Mouse (Mus musculus) hindbrain, postnatal 0 days (tissue): ENCODE measurements at regions not wholly inside any gene's neighbourhood (a gene's known extent, or its start where the extent isn't known, plus 50 kb on each side); places are given as distances from the start of the nearest gene placed in this dataset.

Experiments used
- ATAC-seq: fragments of 200-750 bp; cut with Nextera tagmentation; 2 replicates; pipeline ENCODE4 v1.8.0; 2017; ENCODE audit warnings: mild to moderate bottlenecking, moderate TSS enrichment, moderate library complexity
- DNase-seq: peaks from one replicate; pipeline ENCODE4 v3.0.0-alpha.2; 2015; ENCODE audit warnings: low spot score
- H3K27ac ChIP-seq: fragments of 300-500 bp; sonication (generic); 2 replicates; pipeline ENCODE4 v1.5.1; 2014; ENCODE audit warnings: mild to moderate bottlenecking
- H3K27me3 ChIP-seq: fragments of 300-500 bp; sonication (generic); 2 replicates; pipeline ENCODE4 v1.6.1; 2014; ENCODE audit warnings: low read length, mixed read lengths; ENCODE audit not compliant: insufficient read depth
- H3K36me3 ChIP-seq: fragments of 300-500 bp; sonication (generic); 2 replicates; pipeline ENCODE4 v1.6.1; 2014; ENCODE audit warnings: low read length, mixed read lengths; ENCODE audit not compliant: insufficient read depth
- H3K4me1 ChIP-seq: fragments of 300-500 bp; sonication (generic); 2 replicates; pipeline ENCODE4 v1.6.1; 2014; ENCODE audit warnings: antibody characterized with exemption, low read length, mixed read lengths; ENCODE audit not compliant: insufficient read depth
- H3K4me2 ChIP-seq: fragments of 300-500 bp; sonication (generic); 2 replicates; pipeline ENCODE4 v1.6.1; 2014; ENCODE audit warnings: low read depth, mild to moderate bottlenecking, low read length, moderate library complexity, mixed read lengths
- H3K4me3 ChIP-seq: fragments of 300-500 bp; sonication (generic); 2 replicates; pipeline ENCODE4 v1.5.1; 2014; ENCODE audit warnings: low read length
- H3K9ac ChIP-seq: fragments of 300-500 bp; sonication (generic); replicated peaks from 2 replicates; pipeline ENCODE4 v1.6.1; 2014; ENCODE audit warnings: mild to moderate bottlenecking, low read length, moderate library complexity, mixed read lengths
- H3K9me3 ChIP-seq: fragments of 300-500 bp; sonication (generic); 2 replicates; pipeline ENCODE4 v1.6.1; 2016; ENCODE audit warnings: low read length, mixed read lengths
- CTCF ChIP-seq: IDR thresholded peaks from 2 replicates; pipeline ENCODE4 v1.5.1; 2016; ENCODE audit warnings: antibody characterized with exemption, control low read depth, low read depth
- WGBS: fragments of 180-500 bp; shearing (Covaris S2); extraction: QIAGEN DNeasy Blood & Tissue Kit; methylation state at CpG from one replicate; pipeline ENCODE4 v1.1.7; 2014; 5-methylcytosine and 5-hydroxymethylcytosine counted together

DNA sequence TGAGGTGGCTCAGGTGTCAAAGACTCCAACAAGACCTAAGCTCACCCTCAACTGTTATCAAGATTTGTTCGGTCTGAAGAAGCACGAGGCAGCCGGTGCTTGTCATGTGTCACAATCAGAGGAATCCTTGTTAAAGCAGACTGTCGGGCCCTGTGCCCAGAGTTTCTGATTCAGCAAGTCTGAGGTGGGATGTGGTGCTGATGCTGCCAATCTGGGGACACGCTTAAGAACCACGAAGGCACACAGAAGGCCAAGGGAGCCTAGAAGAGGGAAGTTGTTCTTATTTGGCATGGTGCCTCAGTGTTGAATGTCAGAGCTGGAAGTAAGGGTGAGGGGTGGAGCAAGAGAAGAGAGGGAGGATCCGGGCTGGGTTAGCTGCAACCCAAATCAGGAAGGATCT, 85.0 kb downstream of the Ephb3 start:
- no peaks in the 10 kb centered on the region for H3K9me3 ChIP-seq
- no peak overlapping the region for H3K4me3 ChIP-seq
- no peaks in the 10 kb centered on the region for H3K4me1 ChIP-seq
- DNase-seq: peak; percentile 19
- TF ChIP-seq CTCF: no peak
- no peaks in the 10 kb centered on the region for H3K36me3 ChIP-seq
- ATAC-seq: no peak
- WGBS: 58% methylated on average over 7 of the region's 7 CpGs
- no peak overlapping the region for H3K27ac ChIP-seq
- no peaks in the 10 kb centered on the region for H3K27me3 ChIP-seq
- H3K4me2 ChIP-seq: no peak overlapping the region
- no peak overlapping the region for H3K9ac ChIP-seq

DNA sequence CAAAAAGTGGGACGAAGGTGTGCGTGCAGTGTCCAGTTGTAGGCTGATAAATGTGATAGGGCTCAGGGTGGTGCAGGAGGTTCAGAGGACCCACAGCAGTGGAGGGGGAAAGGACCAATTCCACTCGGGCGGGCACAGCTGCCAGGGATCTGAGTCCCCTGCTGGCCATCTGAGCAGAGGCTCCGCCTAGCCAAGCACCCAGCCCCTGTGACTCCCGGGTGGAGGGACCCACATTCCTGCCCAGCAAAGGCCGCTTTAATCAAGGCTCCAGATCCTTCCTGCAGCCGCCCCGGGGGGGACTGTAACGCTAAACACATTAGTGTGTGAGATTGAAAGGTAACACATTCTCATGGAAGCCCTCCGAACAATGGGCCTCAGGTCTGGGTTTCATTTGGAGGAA, 88.5 kb downstream of the Ephb3 start:
- no peak overlapping the region for H3K27ac ChIP-seq
- no peaks in the 10 kb centered on the region for H3K36me3 ChIP-seq
- no peak overlapping the region for H3K4me2 ChIP-seq
- no peak for TF ChIP-seq CTCF
- 0 out of 2 replicates have a peak, but pooled peaks cover 4% of the 10 kb centered on the region for H3K4me1 ChIP-seq
- no peaks in the 10 kb centered on the region for H3K9me3 ChIP-seq
- H3K27me3 ChIP-seq: no peaks in the 10 kb centered on the region
- no peak overlapping the region for H3K4me3 ChIP-seq
- ATAC-seq (no peak), DNase-seq (no peak)
- 40% methylated on average over 11 of the region's 11 CpGs for WGBS
- no peak overlapping the region for H3K9ac ChIP-seq

DNA sequence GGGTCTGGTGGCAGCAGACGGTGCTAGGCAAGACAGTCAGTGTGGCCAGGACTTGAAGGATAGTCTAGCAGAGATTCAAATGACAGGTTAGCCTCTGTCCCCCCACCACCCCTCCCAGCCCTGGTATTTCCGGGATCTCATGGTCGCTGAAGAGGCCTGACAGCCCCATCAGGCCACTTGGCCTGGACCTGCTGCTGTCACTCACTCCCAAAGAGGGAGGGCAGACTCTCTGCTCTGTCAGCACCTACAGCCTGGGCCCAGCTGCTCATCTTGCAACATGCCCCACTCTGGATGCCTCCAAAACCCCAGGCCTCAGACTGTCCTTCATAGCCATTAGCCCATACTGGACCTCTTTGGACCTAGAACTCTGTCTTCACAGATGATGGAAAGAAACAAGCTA, 89.0 kb downstream of the Ephb3 start:
- H3K4me1 ChIP-seq: 0 out of 2 replicates have a peak, but pooled peaks cover 4% of the 10 kb centered on the region
- WGBS: 37% methylated on average over 3 of the region's 3 CpGs
- H3K9ac ChIP-seq: no peak overlapping the region
- DNase-seq: no peak
- H3K27me3 ChIP-seq: no peaks in the 10 kb centered on the region
- peak; percentile 25; the same call in 1 of the 2 replicates for ATAC-seq
- no peaks in the 10 kb centered on the region for H3K9me3 ChIP-seq
- H3K4me2 ChIP-seq: no peak overlapping the region
- H3K27ac ChIP-seq: no peak overlapping the region
- H3K4me3 ChIP-seq: no peak overlapping the region
- H3K36me3 ChIP-seq: no peaks in the 10 kb centered on the region
- TF ChIP-seq CTCF: no peak

DNA sequence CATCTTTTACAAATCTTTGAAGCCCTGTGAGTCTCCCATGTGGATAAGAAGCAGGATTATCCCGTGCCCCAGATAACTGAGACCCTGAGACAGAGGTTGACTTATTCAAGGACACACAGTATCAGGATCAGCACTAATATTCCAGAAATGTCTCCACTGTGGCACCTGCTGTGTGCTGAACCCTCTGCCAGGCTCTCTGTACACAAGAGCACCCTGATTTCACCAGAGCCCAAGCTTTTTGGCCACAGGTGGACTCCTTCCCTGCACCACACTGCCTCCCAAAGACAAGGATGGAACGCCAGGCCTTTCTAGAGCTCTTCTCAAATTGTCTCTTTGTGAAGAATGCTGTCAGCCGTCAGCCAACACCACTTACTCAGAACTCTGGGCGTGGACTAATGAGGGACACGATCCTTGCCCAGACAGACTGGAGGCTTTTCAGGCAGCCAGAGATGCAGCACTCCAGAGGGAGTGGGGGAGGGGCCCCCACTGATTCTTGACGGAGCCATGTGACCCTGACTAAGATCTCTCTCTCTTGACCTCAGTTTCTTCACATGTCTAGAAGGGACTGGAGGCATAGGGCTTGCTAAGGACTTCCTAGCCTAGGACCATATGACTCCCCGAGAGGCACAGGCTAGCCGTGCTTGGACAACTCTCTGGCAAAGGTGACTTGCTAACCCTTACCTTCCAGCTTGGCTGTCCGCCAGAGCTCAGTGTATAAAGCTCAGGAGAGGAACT, 90.3 kb downstream of the Ephb3 start:
- DNase-seq: no peak
- H3K27me3 ChIP-seq: no peaks in the 10 kb centered on the region
- H3K9ac ChIP-seq: no peak overlapping the region
- ATAC-seq: 0 out of 2 replicates have a peak, but pooled peaks have one; percentile 13
- H3K4me3 ChIP-seq: no peak overlapping the region
- no peaks in the 10 kb centered on the region for H3K9me3 ChIP-seq
- 0 out of 2 replicates have a peak, but pooled peaks cover 4% of the 10 kb centered on the region for H3K4me1 ChIP-seq
- H3K27ac ChIP-seq: no peak overlapping the region
- no peaks in the 10 kb centered on the region for H3K36me3 ChIP-seq
- no peak for TF ChIP-seq CTCF
- 30% methylated on average over 9 of the region's 9 CpGs for WGBS
- H3K4me2 ChIP-seq: no peak overlapping the region

DNA sequence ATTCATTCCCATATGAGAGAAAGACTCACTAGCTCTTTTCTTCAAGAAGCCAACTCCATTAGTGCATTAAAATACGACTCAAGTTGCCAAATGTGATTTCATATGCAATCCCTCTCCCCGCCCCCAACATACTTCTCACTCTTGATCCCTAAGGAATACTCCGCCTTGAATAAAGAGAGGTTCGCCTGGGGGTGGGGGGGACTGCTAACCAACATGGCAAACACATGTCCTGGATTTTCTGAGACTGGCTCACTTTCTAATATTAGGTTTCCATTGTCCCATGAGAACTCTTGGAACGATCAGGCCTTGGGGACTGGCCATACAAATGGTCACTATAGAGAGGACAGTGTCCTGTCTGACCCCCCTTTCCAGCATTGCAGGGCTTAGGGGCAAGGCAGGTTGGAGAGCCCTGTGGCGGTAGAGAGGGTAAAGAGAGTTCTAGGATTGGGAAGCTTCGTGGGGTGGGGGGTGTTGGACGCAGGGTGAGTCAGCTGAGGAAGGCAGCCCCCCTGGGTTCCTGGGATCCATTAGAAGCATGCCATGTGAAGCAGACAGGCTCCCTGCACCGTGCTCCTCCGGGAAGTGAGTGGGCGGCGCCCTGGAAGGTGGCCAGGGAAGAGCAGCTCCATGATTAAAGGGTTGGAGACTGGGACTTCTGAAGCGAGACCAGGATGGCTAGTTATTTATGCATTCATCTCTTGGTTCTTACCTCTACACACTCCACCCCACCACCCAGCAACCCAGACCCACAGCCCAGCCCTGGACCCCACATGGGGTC, 91.6 kb downstream of the Ephb3 start:
- H3K27ac ChIP-seq: no peak overlapping the region
- no peaks in the 10 kb centered on the region for H3K36me3 ChIP-seq
- no peak overlapping the region for H3K4me2 ChIP-seq
- no peaks in the 10 kb centered on the region for H3K9me3 ChIP-seq
- H3K9ac ChIP-seq: no peak overlapping the region
- TF ChIP-seq CTCF: no peak
- no peaks in the 10 kb centered on the region for H3K27me3 ChIP-seq
- DNase-seq: no peak
- H3K4me1 ChIP-seq: 0 out of 2 replicates have a peak, but pooled peaks cover 4% of the 10 kb centered on the region
- 66% methylated on average over 13 of the region's 13 CpGs for WGBS
- ATAC-seq: peak; percentile 40; the same call in 1 of the 2 replicates
- H3K4me3 ChIP-seq: no peak overlapping the region

DNA sequence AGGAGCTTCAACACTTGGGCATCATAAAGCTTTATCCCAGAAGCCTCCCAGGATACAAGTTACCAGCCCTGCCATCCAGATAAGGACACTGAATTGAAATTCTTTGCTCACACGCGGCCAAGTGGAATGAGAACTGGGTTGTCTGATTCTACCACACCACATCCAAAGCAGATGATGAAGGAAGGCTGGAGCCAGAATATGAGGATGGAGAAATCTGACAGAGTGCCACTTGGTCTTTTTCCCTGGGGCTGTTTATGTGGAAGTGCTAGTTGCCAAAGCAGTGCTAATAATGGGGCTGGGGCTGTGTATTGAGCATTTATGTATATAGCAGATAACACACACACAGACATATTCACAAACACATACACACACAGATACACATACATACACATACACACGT, 92.2 kb downstream of the Ephb3 start:
- H3K4me1 ChIP-seq: 0 out of 2 replicates have a peak, but pooled peaks cover 4% of the 10 kb centered on the region
- no peaks in the 10 kb centered on the region for H3K36me3 ChIP-seq
- no peak for TF ChIP-seq CTCF
- 85% methylated on average over 3 of the region's 3 CpGs for WGBS
- H3K9me3 ChIP-seq: no peaks in the 10 kb centered on the region
- ATAC-seq (no peak), DNase-seq (no peak)
- no peak overlapping the region for H3K27ac ChIP-seq
- no peaks in the 10 kb centered on the region for H3K27me3 ChIP-seq
- no peak overlapping the region for H3K4me3 ChIP-seq
- no peak overlapping the region for H3K9ac ChIP-seq
- H3K4me2 ChIP-seq: no peak overlapping the region
